Mouse (Mus musculus) right cerebral cortex, postnatal 25 days (tissue): Measurements from ENCODE around the gene Tex13a.

ENCODE experiments used
- DNase-seq: peaks from one replicate; pipeline ENCODE4 v3.0.0; 2022

The Tex13a gene

GRCm38 (mm10) chrX:138209480-138209879, at the start of gene Tex13a:
Gene Tex13a, minus strand, starts transcription at chrX:138209580.
- no peak for DNase-seq

GRCm38 (mm10) chrX:138234626-138235025, 25.2 kb upstream of the Tex13a start:
- DNase-seq = no peak

- DNase-seq = no peak
These were observed 39.2 kb downstream of the Tex13a start for GRCm38 (mm10) chrX:138170146-138170545.
